Mouse (Mus musculus) Muller cell, postnatal 12 days (primary cell): Measurements from ENCODE around the gene Fgd3.

Experiments used
- DNase-seq: peaks from one replicate; pipeline ENCODE4 v3.0.0-alpha.2; 2015; ENCODE audit errors: inconsistent ontology term

Fgd3 gene

DNA sequence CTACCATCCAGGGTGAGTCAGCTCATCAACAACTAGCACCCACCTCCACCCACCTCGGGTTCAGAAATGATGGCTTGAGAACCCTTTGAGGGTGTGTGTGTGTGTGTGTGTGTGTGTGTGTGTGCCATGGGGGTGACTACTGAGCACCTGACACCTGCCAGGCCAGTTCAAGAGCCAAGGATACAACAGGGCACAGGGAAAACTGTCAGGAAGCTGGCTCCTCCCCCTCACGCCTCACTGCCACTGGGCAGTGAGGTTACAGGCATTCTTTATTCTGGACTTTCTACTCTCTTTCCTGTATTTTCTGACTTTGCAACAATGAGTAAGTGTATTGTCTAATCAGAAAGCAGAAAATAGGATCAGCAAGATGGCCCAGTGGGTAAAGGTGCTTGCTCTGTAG, 70.5 kb downstream of the Fgd3 start:
- no peak for DNase-seq

DNA sequence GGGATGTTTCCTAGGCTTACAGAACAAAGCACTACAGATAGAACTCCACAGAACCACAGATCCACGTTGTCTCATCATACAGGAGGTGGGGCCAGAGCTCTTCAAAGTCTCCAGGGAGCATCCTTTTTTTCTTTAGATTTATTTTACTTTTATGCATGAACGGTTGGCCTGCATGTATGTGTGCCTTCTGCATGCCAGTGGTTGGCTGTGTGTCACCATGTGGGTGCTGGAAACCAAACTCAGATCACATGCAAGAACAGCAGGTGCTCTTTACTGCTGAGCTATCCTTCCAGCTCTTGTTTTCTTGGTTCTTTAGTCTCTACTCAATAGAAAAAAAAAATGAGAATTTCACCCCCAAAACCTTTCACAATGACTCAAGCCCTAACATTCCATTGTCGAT, 71.2 kb downstream of the Fgd3 start:
- DNase-seq, result no peak

DNA sequence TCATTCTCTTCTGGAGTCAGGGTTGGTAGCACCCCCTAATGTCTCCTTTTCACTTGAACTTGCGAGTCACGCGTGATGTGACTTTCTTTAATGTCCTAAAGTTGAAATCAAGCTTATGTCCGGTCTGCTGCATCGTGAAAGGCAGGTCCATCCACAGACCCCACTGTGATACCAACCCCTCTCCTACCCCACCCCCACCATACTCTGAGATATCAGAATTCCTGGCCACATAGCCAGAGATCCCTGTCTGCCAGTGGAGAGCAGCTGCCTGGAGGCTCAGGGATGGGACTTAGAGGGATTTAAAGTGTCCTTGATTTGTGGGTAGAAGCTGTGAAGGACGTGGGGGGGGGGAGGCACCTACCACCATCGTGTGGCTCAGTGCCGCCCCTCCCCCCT, 71.6 kb downstream of the Fgd3 start, which contains the start of gene Susd3:
Gene Susd3 (minus strand): TSS at position 240 of the 396 bp plus-strand sequence.
- DNase-seq, result no peak

DNA sequence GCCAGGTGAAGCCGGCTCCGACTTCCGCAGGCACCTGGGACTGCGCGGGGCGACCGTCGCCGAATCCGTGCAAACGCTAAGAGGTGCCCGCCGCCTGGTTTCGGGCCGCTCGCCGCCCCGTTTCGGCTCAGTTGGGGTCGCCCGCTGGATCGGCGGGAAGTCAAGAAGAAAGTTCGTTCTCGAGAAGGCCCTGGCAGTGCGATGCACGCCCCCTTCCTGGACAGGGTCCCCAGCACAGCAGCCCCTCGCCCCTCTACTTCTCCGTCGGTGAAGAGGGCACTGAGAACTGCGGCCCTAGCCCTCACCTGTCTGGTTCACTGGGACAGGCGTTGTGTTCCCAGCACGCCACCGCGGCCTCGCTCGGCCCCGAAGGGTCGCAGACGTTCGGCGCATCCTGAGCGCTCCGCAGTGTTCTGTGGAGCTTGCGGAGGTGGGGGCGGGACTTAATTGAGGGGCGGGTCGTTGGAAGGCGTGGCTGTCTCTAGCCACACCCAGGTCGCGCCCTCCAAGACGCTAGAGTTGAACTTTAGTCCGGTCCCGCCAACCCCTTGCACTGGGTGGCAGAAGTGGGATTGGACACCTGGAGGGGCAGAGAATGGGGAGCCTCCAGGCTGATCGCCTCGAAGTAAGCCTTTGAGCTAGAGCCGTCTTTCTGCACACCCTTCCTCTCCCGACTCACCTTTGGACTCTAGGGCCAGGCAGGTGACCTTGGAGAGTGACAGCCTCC, 72.2 kb downstream of the Fgd3 start:
- DNase-seq, result no peak

DNA sequence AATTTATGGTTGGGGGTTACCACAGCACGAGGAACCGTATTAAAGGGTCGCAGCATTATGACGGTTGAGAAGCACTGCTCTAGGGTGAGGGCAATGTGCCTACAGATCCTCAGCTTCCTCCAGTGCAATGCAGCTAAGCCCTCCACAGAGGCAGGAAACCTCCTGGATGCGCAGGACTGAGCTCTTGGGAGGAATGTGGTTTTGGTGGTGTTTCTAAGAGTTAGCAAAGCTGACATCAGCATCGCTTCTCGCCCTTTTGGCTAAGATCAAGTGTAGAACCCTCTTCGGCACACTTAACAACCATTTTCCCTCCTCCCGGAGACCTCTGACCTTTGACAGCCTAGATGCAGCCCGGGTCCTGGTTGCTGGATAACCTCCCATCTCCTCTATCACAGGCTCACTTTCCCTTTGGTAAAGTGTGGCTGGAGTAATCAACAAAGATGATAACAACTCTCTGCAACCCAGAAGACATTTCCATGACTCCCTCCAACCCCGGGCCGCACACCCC, 72.8 kb downstream of the Fgd3 start:
- no peak for DNase-seq

DNA sequence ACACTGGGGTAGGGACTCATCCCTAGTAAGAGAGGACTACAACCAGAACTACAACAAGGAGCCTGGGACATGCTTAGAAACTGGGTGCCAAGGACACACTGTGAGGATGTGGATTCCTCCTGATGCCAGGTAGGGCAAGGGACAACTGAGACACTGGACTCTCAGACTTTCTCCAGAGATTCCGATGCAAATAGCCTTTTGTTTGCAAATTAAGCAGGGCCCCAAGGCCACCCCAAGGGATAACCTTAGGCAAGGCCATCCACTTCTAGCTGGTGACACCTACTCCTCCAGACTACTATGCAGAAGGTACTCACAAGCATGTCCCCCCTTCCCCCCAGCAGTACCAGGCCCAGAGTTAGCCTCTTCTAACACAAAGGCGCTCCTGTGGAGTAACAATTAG, 73.5 kb downstream of the Fgd3 start:
- DNase-seq, result no peak

DNA sequence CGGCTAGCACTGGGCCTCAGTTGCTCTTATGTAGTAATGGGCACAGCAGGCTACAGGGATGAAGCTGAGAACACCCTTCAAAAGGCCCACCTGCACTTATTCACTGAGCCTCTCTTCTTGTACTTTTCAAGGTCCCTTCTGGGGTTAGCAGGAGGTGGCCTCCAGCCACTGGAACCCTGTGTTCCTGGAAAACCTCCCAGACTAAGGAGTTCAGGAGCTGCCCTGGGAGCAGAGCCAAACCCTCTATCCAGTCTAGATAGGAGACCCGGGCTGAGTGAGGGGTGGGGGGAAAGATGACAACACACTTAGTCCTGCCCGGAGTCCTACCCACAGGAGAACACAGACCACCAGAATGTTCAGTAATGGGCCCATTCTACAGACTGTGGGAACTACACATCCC, 74.1 kb downstream of the Fgd3 start:
- no peak for DNase-seq

DNA sequence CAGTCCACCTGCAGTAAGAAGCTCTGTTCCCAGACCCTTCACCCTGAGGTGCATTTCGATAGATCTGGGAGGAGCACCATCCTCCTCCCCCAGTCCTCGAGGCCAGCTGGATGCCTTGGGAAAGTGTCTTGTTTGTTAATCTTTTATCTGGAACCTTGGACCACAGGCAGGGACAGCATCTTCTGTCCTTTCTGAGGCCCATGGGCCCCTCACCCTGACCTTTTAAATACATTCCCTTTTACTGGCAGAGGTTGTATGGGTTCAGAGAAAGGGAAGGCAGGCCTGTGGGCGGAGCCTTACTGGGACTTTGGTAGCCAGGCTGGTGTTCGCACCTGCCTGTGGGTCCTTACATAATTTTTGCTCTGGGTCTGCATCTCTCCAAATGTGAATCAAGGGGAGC, 74.9 kb downstream of the Fgd3 start:
- no peak for DNase-seq

DNA sequence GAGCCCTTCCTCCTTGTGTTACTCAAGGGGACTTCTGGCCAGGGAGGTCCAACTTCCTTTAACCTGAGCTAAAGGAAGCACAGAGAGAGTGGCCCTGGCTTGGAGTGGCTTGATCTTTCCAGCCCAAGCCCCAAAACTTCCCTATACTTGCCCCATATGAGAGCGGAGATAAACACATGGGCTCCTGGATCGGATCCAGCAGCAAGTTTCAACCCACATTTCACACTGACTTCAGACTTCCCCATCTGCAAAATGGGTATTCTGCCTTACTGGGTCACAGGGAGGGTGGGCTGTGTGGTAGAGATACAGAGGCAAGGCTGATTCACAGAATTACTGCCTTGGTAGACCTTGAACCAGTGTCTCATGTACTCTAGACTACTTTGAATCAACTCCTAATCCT, 76.6 kb downstream of the Fgd3 start:
- DNase-seq, result no peak

DNA sequence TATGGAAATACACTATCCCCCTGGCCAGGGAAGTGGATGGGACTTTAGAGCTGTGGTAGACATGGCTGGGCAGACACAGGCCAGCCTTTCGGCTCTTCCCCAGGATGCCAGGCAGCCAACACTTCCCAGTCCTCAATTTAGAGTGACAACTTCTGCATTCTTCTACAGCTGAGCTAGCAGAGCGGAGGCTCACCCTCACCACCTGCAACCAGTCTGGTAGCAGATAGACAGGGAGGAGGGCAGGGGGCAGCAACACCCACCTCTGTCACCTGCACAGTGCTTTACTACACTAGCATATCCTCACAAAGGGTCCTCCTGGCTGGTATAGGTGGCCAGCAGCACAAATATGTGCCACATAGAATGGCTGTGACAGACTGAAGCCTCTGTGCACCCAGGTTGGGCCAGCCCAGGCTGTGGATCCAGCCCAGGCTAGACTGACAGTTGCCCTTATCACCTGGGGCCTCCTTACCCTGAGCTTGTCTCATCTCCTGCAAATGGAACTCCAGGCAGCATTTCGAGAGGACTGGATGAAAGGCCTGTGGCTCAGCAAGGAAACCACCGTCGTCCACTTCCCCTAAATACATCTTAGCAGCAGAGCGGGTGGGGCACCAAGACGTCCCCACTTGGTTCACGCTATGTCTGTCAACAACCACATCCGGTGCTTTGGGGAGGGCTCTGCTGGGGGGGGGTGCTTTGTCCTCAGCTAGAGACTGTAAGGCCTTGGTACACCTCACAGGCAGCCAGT, 77.6 kb downstream of the Fgd3 start:
- no peak for DNase-seq

DNA sequence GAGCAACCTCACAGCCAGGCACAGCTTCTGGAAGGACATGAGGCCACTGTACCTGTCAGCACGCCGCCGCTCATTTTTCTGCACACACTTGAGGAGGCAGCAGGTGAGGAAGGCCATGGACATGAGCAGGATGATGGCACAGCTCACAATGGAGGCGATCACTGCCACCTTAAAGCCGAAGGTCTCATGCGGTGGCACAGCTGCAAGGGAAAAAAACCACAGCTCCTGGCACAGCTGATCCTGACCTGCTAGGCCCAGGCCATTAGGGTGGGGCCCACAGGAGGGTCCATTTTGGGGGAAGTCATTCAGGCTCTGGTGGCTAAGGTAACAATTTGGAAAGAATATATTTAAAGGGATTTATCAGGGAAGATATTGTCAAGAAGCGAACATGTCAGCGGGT, 81.4 kb downstream of the Fgd3 start:
- no peak for DNase-seq

DNA sequence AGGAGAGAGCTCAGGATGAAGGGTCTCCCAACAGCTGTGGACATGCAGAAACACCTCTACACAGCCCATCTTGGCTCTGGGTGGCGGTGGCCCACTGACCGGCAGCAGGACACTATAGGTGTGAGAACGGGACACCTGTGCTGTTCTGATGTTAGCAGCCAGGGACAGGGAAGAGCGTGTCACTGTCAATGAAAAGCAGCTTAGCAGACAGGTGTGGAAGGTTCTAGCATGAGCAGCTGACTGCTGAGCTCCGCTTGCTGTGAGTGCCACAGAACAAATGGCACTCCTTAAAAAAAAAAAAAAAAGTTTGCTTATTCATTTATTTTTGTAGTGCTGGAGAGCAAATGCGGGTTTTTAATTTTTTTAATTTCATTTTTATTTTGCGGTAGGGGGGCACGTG, 82.5 kb downstream of the Fgd3 start:
- DNase-seq, result no peak

DNA sequence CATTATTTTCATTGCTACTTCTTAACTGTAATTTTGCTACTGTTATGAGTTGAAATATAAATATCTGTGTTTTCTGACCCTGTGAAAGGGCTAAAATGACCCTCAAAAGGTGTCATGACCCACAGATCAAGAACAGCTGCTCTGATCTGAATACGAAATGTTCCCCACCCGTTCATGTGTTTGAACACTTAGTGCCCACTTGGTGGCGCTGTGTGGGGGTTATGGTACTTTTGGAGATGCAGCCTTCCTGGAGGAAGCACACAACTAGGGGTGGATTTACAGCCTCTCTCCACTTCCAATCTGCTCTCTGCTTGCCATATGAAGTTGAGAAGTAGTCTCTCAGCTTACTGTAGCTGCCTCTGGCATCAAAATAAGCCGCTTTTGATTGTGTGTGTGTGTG, 85.4 kb downstream of the Fgd3 start:
- DNase-seq, result no peak

DNA sequence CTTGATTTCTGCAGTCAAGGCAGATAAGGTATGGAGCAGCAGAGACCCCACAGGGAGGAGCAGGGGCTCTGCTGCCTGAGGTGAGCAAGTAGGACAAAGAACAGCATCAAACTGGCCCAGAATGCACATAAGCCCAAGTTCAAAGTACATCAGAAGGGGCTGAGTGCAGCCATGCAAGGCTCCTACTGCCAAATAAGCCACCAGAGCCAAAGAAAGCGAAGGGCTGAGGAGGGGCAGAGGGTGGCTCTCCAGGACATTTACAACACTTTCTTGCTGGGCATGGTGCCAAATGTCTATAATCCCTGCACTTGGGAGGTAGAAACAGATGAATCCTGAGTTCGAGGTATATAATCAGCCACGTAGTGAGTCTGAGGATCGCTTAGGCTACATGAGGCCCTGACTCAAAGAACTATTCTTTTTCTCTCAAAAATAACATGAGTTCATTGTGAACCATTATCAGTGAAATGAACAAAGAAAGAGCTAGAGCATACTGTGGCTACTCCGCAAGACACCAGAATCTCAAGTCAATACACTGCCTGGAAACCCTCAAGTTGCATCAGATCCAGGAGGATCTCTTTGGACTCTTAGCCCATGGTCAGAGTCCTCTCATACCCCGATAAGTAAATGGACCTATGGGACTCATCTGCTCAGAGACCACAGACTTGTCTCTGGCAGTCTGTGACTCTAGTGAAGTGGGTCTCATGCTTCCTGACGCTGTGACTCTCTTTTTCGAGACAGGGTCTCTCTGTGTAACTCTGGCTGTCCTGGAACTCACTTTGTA, 86.1 kb downstream of the Fgd3 start:
- no peak for DNase-seq

DNA sequence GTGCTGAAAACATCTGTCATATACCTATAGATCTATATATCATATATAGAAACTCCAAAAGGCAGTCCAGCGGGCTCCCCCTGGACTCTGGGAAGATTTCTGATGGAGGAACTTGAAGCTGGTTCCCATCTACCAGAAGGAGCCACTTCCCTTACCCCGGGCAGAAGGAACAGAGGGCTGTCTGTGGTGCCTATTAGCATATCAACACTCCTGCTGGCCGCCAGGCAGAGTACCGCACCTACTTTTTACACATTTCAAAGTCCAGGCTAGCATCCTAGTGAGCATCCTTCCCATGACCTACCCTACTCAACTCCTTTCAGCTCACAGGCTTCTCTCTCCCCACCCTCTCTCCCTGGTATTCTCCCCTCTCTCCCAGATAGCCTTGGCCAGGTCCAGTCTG, 94.5 kb downstream of the Fgd3 start:
- no peak for DNase-seq

DNA sequence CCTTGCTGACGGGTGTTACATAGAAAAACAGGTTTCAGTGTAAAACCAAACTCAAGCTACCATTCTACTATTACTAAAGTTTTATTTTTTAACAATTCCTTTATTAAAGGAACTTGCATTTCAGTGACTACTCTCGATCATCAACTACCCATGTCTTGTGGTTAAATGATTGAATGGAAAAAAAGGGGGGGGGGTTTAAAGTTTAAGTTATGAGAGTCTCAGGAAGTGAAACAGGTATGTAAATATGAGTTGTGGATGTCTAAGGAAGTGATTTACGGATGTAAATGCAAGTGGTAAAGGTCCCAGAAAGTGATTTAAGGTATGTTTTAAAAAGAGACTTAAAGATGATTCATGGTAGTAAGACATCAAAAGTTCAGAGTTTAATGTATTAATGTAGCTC, 95.0 kb downstream of the Fgd3 start:
- DNase-seq, result no peak

DNA sequence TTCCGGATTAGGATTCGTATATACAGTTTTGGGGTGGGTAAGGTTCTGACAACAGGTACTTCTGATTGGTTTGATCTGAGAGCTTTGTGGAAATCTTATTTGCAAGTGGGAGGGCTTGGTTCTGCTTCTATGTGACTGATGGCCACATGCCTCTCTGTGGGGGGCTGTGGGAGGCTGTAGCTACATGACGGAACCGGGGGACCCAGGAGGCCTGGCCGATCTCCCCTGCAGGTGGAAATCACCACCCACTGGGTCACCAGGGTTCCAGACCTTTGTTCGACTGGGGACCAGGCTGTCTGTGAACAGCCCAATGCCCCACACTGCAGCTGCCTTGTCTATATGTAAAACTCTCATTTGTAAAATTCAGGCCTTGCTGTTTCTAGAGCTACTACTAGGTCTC, 95.4 kb downstream of the Fgd3 start:
- no peak for DNase-seq

DNA sequence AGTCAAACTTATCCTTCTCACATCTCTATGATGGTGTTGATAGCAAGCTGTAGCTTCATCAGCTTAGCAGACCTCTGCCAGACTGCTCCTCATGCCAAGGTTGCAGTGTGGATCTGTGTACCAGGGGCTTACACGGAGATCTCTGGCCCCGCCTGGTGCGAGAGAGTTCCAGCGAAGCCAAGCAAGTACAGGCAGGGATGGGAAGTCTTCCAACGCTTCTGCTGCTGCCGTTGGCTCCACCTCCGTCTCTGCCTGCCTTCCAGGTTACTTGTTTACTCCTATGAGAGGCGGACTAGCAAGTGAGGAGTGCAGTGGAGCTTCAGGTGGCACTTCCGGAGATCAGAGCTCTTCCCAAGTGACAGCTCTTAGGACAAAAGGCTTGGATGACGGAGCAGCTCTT, 95.8 kb downstream of the Fgd3 start:
- no peak for DNase-seq

DNA sequence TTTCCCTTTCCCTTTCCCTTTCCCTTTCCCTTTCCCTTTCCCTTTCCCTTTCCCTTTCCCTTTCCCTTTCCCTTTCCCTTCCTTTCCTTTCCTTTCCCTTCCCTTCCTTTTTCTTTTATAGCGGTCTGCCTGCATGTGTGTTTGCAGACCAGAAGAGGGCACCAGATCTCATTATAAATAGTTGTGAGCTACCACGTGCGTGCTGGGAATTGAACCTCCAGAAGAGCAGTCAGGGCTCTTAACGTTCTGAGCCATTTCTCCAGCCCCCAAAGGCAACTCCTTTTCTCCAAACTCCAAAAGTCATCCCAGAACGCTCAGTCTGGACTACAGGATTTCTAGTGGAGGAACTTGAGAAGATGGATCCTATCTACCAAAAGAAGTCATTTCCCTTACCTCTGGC, 99.2 kb downstream of the Fgd3 start:
- no peak for DNase-seq

DNA sequence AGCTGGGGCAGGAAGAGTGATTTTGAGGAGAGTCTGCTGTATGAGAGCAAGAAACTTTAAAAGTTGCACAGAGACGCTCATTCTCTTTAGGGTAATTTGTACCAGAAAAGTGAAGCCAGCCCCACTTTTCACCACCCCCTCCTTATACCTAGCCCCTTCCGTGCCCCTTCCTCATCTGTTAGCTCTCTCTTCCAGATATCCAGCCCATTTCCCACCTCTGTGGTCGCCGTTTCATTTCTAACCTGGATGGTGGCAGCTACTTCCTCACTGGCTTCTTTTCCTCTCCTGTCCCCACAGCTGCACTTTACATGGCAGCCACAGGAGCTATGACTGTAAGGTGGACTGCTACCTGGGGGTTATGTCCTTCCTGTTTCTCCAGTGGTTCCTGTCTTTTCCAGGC, 100.7 kb downstream of the Fgd3 start:
- no peak for DNase-seq

DNA sequence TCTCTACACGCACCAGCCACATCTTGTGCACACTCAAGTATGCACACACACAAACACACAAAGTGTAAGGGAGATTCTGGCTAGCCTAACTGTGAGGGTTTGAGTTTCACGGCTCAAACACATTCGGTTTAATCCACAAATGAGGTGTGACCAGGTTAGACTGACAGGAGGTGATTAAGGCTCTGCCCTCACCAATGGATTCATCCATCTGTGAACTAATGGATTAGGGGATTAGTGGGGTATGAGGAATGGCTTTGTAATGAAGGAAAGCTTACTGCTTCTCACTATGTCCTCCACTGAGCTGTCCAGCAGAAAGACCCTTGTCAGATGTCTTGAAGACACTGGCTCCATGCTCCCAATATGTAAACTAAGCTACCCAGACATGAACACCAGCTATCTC, 101.5 kb downstream of the Fgd3 start:
- no peak for DNase-seq

DNA sequence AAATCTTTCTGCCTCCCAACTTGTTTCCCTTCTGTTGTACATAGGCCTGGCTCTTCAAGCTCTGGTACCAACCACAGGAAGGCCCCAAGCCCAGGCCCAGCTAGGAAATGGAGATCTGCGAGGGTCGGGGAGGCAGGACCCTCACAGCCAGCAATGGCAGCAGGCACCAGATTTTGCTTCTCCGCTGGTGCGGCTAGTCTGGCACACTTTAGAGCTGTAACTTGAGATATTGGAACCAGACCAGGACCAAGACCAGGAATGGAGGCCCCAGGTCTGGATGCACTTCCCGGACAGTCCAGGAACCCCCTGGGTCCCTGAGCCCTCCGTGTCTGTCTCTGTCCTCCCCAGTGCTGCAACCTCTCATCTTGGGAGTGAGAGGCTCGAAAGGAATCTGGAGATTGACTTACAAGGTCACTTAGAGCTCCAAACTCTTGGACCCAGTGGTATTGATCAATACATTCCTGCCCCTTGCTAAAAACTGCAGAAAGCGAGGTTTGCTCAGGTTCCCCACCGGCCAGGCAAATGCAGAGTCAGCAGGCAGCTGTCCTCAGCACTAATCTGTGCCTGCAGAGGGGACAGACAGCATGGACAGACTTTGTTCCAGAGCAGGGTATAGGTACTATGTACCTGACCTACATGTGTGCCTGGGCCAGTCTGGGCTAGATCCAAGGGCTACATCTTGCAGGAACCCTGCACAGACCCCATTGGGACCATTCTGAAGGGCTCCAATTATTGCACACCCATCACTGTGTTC, 103.1 kb downstream of the Fgd3 start:
- no peak for DNase-seq
